Mouse (Mus musculus) stomach, embryonic 15.5 days (tissue): ENCODE results near the gene Fnip2. TPM values are rescaled to one million over a fixed set of nuclear protein-coding genes. Genes with fewer than 3 reads are reported as not detected.

Source experiments
- ATAC-seq: fragments of 200-750 bp; cut with Nextera tagmentation; 2 replicates; pipeline ENCODE4 v1.8.0; 2017; ENCODE audit warnings: low read depth, moderate number of reproducible peaks, moderate TSS enrichment; ENCODE audit not compliant: insufficient read depth, low FRiP score
- H3K27ac ChIP-seq: fragments of 300-500 bp; sonication (generic); 2 replicates; pipeline ENCODE4 v1.5.1; 2015; ENCODE audit warnings: mild to moderate bottlenecking, inconsistent platforms
- H3K27me3 ChIP-seq: fragments of 300-500 bp; sonication (generic); replicated peaks from 2 replicates; pipeline ENCODE4 v1.6.1; 2015; ENCODE audit warnings: inconsistent platforms
- H3K36me3 ChIP-seq: fragments of 300-500 bp; sonication (generic); 2 replicates; pipeline ENCODE4 v1.6.1; 2015; ENCODE audit warnings: inconsistent platforms
- H3K4me1 ChIP-seq: fragments of 300-500 bp; sonication (generic); 2 replicates; pipeline ENCODE4 v1.6.1; 2015; ENCODE audit warnings: inconsistent platforms
- H3K4me2 ChIP-seq: fragments of 300-500 bp; sonication (generic); 2 replicates; pipeline ENCODE4 v1.6.1; 2015; ENCODE audit warnings: mild to moderate bottlenecking, inconsistent platforms
- H3K4me3 ChIP-seq: fragments of 300-500 bp; sonication (generic); replicated peaks from 2 replicates; pipeline ENCODE4 v1.5.1; 2015; ENCODE audit warnings: inconsistent platforms
- H3K9ac ChIP-seq: fragments of 300-500 bp; sonication (generic); 2 replicates; pipeline ENCODE4 v1.6.1; 2015; ENCODE audit warnings: inconsistent platforms
- H3K9me3 ChIP-seq: fragments of 300-500 bp; sonication (generic); 2 replicates; pipeline ENCODE4 v1.6.1; 2016; ENCODE audit warnings: inconsistent platforms
- WGBS: fragments of 180-500 bp; shearing (Covaris S2); methylation state at CpG from one replicate; pipeline ENCODE4 v1.1.7; 2015; 5-methylcytosine and 5-hydroxymethylcytosine counted together
- polyA plus RNA-seq: library from polyadenylated mRNA; unstranded; fragments of >200 nt; fragmentation: Nextera tagmentation; extraction: Ambion mirVana; gene quantifications from 2 replicates; pipeline ENCODE4 v1.2.1, GENCODE M21; 2015

Fnip2 gene
- polyA plus RNA-seq, 1 experiment from 2014 or later: 5.4 TPM

DNA sequence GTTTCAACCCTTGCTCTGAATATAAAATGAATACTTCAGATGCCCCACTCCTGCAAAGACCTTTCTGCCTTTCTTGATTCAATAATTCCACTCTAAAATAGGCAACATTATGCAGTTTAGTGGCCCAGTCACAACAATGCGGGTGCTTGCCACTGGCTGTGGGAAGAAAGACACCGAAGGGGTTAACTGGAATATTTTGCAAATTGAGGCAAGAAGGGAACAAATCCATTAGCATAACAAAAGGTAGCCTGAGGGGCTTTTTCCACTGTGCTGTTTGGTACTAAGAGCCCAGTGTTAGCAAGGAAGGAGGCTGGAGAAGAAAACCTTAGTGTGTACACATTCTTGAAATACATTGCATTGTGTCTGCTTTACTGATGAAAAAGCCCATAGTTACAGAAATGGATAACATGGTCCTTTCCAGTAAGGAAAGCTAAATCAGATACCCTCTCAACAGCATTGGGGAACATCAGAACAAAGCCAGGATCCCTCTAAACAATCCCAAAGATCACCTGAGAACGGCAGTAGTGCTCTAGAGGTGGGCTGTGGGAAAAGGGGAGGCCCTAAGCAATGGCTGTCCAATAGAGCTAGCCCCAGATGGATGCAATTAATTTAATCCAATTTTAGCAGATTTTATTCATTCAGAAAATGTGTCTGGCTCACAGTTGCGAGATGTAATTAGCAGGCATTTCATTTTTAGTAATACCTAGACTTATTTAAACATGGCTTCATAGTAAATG, 150.5 kb downstream of the Fnip2 start:
- ATAC-seq: no peak
- Histone ChIP-seq H3K4me1 (no peaks in the 10 kb centered on the region), H3K9me3 (no peaks in the 10 kb centered on the region), H3K27ac (no peak overlapping the region), H3K36me3 (no peaks in the 10 kb centered on the region), H3K9ac (no peak overlapping the region), H3K4me3 (no peak overlapping the region), H3K27me3 (no peaks in the 10 kb centered on the region), H3K4me2 (no peak overlapping the region)
- WGBS: 71% methylated on average over 4 of the region's 4 CpGs

DNA sequence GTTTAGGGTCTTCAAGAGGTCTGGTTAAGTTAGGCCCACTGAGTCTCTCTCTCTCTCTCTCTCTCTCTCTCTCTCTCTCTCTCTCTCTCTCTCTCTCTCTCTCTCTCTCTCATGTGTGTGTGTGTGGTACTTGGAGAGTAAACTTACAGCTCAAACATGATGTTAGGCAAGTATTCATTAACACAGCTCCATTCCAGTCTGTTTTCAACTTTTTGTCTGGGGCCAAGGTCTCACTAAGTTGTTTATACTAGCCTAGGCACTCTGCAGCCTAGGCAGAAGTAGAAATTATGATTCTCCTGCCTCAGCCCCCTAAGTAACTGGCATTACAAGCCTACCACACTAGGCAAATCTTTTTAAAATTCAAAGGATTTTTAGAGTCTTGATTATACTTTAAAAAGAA, 151.7 kb downstream of the Fnip2 start:
- H3K4me1 ChIP-seq: no peaks in the 10 kb centered on the region
- H3K27me3 ChIP-seq: no peaks in the 10 kb centered on the region
- no peaks in the 10 kb centered on the region for H3K36me3 ChIP-seq
- ATAC-seq: no peak
- no peak overlapping the region for H3K4me3 ChIP-seq
- H3K4me2 ChIP-seq: no peak overlapping the region
- no peak overlapping the region for H3K9ac ChIP-seq
- H3K9me3 ChIP-seq: no peaks in the 10 kb centered on the region
- no peak overlapping the region for H3K27ac ChIP-seq

DNA sequence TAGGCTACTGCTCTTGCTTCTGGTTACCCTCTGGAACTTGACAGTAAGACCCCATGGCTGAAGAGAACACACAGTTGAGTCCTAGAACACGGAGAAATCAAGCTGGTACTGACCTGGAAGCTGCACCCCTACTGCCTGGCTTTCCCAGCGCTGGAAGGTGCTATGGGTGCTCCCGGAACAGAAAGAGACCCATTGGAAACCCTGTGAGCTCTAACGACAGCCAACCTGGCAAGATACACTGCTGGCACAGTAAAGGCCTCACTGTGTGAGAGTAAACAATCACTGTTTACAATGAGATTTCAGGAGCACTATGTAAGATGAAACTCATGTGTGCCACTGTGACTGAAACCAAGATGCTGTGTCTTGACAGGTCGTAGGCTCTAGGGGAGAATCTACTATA, 152.5 kb downstream of the Fnip2 start:
- Histone ChIP-seq H3K4me1 (no peaks in the 10 kb centered on the region), H3K9me3 (no peaks in the 10 kb centered on the region), H3K9ac (no peak overlapping the region), H3K27me3 (no peaks in the 10 kb centered on the region), H3K4me3 (no peak overlapping the region), H3K4me2 (no peak overlapping the region), H3K27ac (no peak overlapping the region), H3K36me3 (no peaks in the 10 kb centered on the region)
- WGBS: 77% methylated on average over 5 of the region's 5 CpGs
- ATAC-seq: no peak

DNA sequence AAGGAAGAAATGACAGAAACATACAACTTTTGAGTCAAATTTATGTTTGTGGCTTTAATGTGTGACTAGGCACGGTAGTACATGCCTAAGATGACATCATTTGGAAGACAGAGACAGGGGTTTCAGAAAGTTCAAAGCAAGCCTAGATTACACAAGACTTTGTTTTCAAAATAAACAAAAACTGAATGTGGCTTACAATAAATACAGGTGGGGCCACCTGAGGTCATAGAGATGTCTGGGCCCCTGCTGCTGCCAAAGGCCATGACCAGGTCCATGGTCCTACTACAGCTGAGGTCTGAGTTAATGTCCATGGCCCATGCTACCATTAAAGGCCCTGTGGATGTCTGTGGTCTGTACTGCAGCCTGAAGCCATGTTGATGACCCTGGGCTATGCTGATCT, 154.1 kb downstream of the Fnip2 start:
- H3K36me3 ChIP-seq: no peaks in the 10 kb centered on the region
- H3K4me1 ChIP-seq: no peaks in the 10 kb centered on the region
- ATAC-seq: no peak
- H3K4me2 ChIP-seq: no peak overlapping the region
- WGBS: 80% methylated on average over 1 of the region's 1 CpGs
- H3K27ac ChIP-seq: no peak overlapping the region
- H3K9ac ChIP-seq: no peak overlapping the region
- no peaks in the 10 kb centered on the region for H3K9me3 ChIP-seq
- H3K4me3 ChIP-seq: no peak overlapping the region
- H3K27me3 ChIP-seq: no peaks in the 10 kb centered on the region

DNA sequence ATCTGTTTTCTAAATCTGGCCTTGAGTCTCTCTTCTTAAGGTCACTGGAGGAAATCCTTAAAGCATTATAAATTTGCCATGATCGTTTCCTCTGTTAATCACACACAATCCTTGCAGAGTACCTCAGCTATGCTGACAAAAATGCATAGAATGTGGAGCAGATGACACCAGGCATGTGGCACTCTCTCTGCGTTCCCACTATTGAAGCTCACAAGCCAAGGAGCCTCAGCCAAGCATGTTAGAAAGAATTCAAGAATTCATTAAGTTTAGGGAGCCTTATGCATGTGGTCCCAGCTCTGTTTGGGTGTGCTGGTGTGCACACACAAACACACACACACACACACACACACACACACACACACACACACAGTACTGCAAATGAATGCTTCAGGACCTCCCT, 155.9 kb downstream of the Fnip2 start:
- H3K36me3 ChIP-seq: no peaks in the 10 kb centered on the region
- no peaks in the 10 kb centered on the region for H3K9me3 ChIP-seq
- ATAC-seq: no peak
- H3K4me2 ChIP-seq: no peak overlapping the region
- no peaks in the 10 kb centered on the region for H3K4me1 ChIP-seq
- no peaks in the 10 kb centered on the region for H3K27me3 ChIP-seq
- H3K4me3 ChIP-seq: no peak overlapping the region
- H3K27ac ChIP-seq: no peak overlapping the region
- no peak overlapping the region for H3K9ac ChIP-seq
- 43% methylated on average over 2 of the region's 2 CpGs for WGBS

GRCm38 (mm10) chr3:79410629-79410995, 157.0 kb downstream of the Fnip2 start:
- ATAC-seq: no peak
- Histone ChIP-seq H3K4me2 (no peak overlapping the region), H3K27me3 (no peaks in the 10 kb centered on the region), H3K36me3 (no peaks in the 10 kb centered on the region), H3K4me1 (no peaks in the 10 kb centered on the region), H3K4me3 (no peak overlapping the region), H3K9ac (no peak overlapping the region), H3K27ac (no peak overlapping the region), H3K9me3 (no peaks in the 10 kb centered on the region)
- 41% methylated on average over 5 of the region's 5 CpGs for WGBS

GRCm38 (mm10) chr3:79409927-79410628, 157.5 kb downstream of the Fnip2 start:
- 32% methylated on average over 10 of the region's 10 CpGs for WGBS
- no peak overlapping the region for H3K4me3 ChIP-seq
- H3K9ac ChIP-seq: no peak overlapping the region
- no peaks in the 10 kb centered on the region for H3K36me3 ChIP-seq
- ATAC-seq: no peak
- no peak overlapping the region for H3K27ac ChIP-seq
- H3K9me3 ChIP-seq: no peaks in the 10 kb centered on the region
- no peaks in the 10 kb centered on the region for H3K4me1 ChIP-seq
- no peak overlapping the region for H3K4me2 ChIP-seq
- H3K27me3 ChIP-seq: no peaks in the 10 kb centered on the region

GRCm38 (mm10) chr3:79408546-79408945, 159.1 kb downstream of the Fnip2 start:
- Histone ChIP-seq H3K9me3 (no peaks in the 10 kb centered on the region), H3K27me3 (no peaks in the 10 kb centered on the region), H3K36me3 (no peaks in the 10 kb centered on the region), H3K4me3 (no peak overlapping the region), H3K4me2 (no peak overlapping the region), H3K9ac (no peak overlapping the region), H3K27ac (no peak overlapping the region), H3K4me1 (no peaks in the 10 kb centered on the region)
- 48% methylated on average over 4 of the region's 4 CpGs for WGBS
- no peak for ATAC-seq

Other genes with a start within 250 kb of the Fnip2 start
- gene Gm17359, start 231.1 kb downstream of the Fnip2 start, polyA plus RNA-seq: not detected in 2 replicates
- 144 and 163 TPM in 2 replicates for gene Ppid, start 23.5 kb upstream of the Fnip2 start, polyA plus RNA-seq
- gene 4930579G24Rik, start 61.3 kb upstream of the Fnip2 start, polyA plus RNA-seq: 24.6 and 26.7 TPM in 2 replicates
- gene Etfdh, start 61.7 kb upstream of the Fnip2 start, polyA plus RNA-seq: 57.6 and 64.6 TPM in 2 replicates
- gene Rxfp1, start 170.1 kb upstream of the Fnip2 start, polyA plus RNA-seq: not detected in 2 replicates